Mouse (Mus musculus): ENCODE measurements around the gene Prpf4.

Gene Prpf4

DNA sequence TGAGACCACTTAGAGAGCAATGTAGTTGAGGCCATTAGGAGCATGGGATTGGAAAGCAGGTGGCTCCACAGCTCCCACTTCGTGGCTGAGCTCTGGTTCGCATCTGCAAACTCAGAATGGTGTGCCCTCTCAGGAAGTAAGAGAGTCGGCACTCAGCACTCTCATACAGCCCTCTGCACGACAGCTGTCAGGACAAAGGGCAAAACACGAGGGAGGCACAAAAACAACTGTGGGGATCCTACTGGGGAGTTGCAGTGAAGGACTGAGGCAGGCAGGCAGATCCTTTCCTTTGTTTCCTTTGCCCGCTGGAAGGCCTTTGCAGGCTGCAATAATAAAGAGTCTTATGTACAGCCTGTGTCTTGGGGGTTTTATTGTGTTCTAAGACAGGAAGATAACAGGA, 15.1 kb upstream of the Prpf4 start:
- H3K27me3 ChIP-seq (ENCODE audit: insufficient read depth, low read length) = no peaks in the 10 kb centered on the region
- H3K36me3 ChIP-seq (ENCODE audit: insufficient read depth, low read length) = peaks cover 89% of the 10 kb centered on the region
- TF ChIP-seq POU5F1 (IDR thresholded peaks at IDR 0.05; ENCODE audit: borderline replicate concordance, low read length) (no peak), NANOG (IDR thresholded peaks at IDR 0.05; ENCODE audit: borderline replicate concordance, low read length) (no peak), CTCF (conservative IDR thresholded peaks at IDR 0.05; ENCODE audit: low read length) (no peak)
- H3K4me3 ChIP-seq (replicated peaks; ENCODE audit: low read length) = no peak overlapping the region
- no peaks in the 10 kb centered on the region for H3K9me3 ChIP-seq (ENCODE audit: low read length)
- H3K4me1 ChIP-seq (replicated peaks; ENCODE audit: low read depth, low read length) = peaks cover 34% of the 10 kb centered on the region

- no peak for TF ChIP-seq CTCF (conservative IDR thresholded peaks at IDR 0.05; ENCODE audit: low read length)
- no peak for TF ChIP-seq POU5F1 (IDR thresholded peaks at IDR 0.05; ENCODE audit: borderline replicate concordance, low read length)
- no peak for TF ChIP-seq NANOG (IDR thresholded peaks at IDR 0.05; ENCODE audit: borderline replicate concordance, low read length)
- Histone ChIP-seq H3K27me3 (ENCODE audit: insufficient read depth, low read length) (no peaks in the 10 kb centered on the region), H3K36me3 (ENCODE audit: insufficient read depth, low read length) (peaks cover 88% of the 10 kb centered on the region), H3K4me1 (replicated peaks; ENCODE audit: low read depth, low read length) (peaks cover 56% of the 10 kb centered on the region), H3K4me3 (replicated peaks; ENCODE audit: low read length) (no peak overlapping the region), H3K9me3 (ENCODE audit: low read length) (no peaks in the 10 kb centered on the region)
These were observed 12.8 kb upstream of the Prpf4 start for GRCm38 (mm10) chr4:62395806-62396205.

DNA sequence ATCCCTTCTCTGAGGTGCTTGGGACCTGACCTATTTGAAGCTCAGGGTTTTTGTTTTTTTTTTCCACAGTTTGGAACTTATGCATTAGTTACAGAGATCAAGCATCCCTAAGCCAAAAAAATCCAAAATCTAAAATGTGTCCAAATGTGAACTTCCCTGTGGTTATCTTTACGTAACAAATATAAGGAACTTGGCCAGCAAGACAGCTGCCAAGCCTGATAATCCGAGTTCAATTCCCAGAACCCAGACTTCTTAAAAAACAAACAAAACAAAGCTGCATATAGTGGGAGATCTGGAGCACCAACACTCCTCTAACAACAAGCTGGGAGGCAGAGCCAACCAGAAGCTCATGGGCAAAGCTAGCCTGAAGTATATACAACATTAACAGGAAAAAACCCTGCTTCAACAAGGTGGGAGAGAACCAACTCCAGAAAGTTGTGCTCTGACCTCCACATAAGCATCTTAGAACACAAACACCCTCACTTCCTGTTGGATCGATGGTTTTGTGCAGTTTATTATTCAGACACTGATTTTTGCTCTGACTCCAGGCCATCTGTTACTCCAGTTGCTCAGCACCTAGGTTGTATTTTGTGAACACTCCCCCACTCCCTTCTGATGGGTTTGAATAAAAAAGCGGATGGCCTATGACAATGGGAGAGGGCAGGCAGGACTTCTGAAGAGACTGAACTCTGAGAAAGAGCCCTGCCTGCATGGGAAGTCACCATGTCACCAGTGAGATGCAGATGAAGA, 10.8 kb upstream of the Prpf4 start:
- TF ChIP-seq NANOG (IDR thresholded peaks at IDR 0.05; ENCODE audit: borderline replicate concordance, low read length) = no peak
- no peak for TF ChIP-seq POU5F1 (IDR thresholded peaks at IDR 0.05; ENCODE audit: borderline replicate concordance, low read length)
- TF ChIP-seq CTCF (conservative IDR thresholded peaks at IDR 0.05; ENCODE audit: low read length) = no peak
- H3K9me3 ChIP-seq (ENCODE audit: low read length) = no peaks in the 10 kb centered on the region
- H3K27me3 ChIP-seq (ENCODE audit: insufficient read depth, low read length) = no peaks in the 10 kb centered on the region
- no peak overlapping the region for H3K4me3 ChIP-seq (replicated peaks; ENCODE audit: low read length)
- H3K36me3 ChIP-seq (ENCODE audit: insufficient read depth, low read length) = peaks cover 89% of the 10 kb centered on the region
- H3K4me1 ChIP-seq (replicated peaks; ENCODE audit: low read depth, low read length) = peaks cover 50% of the 10 kb centered on the region

DNA sequence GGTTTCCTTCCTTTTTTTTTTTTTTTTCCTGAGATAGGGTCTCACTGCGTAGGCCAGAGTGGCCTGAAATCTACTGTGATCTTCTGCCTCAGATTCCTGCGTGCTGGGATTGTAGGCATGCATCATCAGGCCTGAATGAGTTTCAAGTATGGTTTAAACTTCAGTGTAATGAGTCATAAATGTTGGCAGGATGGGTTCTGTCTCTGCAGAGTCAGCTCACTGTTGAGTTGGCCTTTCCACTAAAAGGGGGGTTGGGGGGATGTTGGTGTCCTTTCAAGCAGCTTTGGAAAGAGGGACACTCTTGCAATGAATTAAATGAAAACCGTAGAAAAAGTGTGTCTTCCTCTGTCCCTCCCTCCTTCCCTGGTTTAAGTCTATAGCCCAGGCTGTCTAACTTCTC, 9.6 kb upstream of the Prpf4 start:
- no peak overlapping the region for H3K4me3 ChIP-seq (replicated peaks; ENCODE audit: low read length)
- peaks cover 93% of the 10 kb centered on the region for H3K36me3 ChIP-seq (ENCODE audit: insufficient read depth, low read length)
- H3K27me3 ChIP-seq (ENCODE audit: insufficient read depth, low read length) = no peaks in the 10 kb centered on the region
- H3K4me1 ChIP-seq (replicated peaks; ENCODE audit: low read depth, low read length) = peaks cover 52% of the 10 kb centered on the region
- no peaks in the 10 kb centered on the region for H3K9me3 ChIP-seq (ENCODE audit: low read length)
- TF ChIP-seq CTCF (conservative IDR thresholded peaks at IDR 0.05; ENCODE audit: low read length) = no peak
- no peak for TF ChIP-seq POU5F1 (IDR thresholded peaks at IDR 0.05; ENCODE audit: borderline replicate concordance, low read length)
- TF ChIP-seq NANOG (IDR thresholded peaks at IDR 0.05; ENCODE audit: borderline replicate concordance, low read length) = no peak

GRCm38 (mm10) chr4:62406133-62406532, 2.5 kb upstream of the Prpf4 start:
- TF ChIP-seq NANOG (IDR thresholded peaks at IDR 0.05; ENCODE audit: borderline replicate concordance, low read length) (no peak), CTCF (conservative IDR thresholded peaks at IDR 0.05; ENCODE audit: low read length) (no peak), POU5F1 (IDR thresholded peaks at IDR 0.05; ENCODE audit: borderline replicate concordance, low read length) (no peak)
- Histone ChIP-seq H3K36me3 (ENCODE audit: insufficient read depth, low read length) (peaks cover 59% of the 10 kb centered on the region), H3K4me3 (replicated peaks; ENCODE audit: low read length) (peak overlapping the region; percentile 41; the same call in 1 of the 2 replicates), H3K4me1 (replicated peaks; ENCODE audit: low read depth, low read length) (peaks cover 48% of the 10 kb centered on the region), H3K27me3 (ENCODE audit: insufficient read depth, low read length) (no peaks in the 10 kb centered on the region), H3K9me3 (ENCODE audit: low read length) (peaks cover 7% of the 10 kb centered on the region; the same call in 1 of the 2 replicates)

GRCm38 (mm10) chr4:62407730-62408582, 641 bp upstream of the Prpf4 start:
- Histone ChIP-seq H3K27me3 (ENCODE audit: insufficient read depth, low read length) (no peaks in the 10 kb centered on the region), H3K4me1 (replicated peaks; ENCODE audit: low read depth, low read length) (peaks cover 45% of the 10 kb centered on the region), H3K4me3 (replicated peaks; ENCODE audit: low read length) (peak overlapping the region; percentile 97), H3K36me3 (ENCODE audit: insufficient read depth, low read length) (peaks cover 59% of the 10 kb centered on the region), H3K9me3 (ENCODE audit: low read length) (peaks cover 16% of the 10 kb centered on the region)
- TF ChIP-seq NANOG (IDR thresholded peaks at IDR 0.05; ENCODE audit: borderline replicate concordance, low read length) (no peak), CTCF (conservative IDR thresholded peaks at IDR 0.05; ENCODE audit: low read length) (peak; percentile 15; the same call in 1 of the 2 replicates), POU5F1 (IDR thresholded peaks at IDR 0.05; ENCODE audit: borderline replicate concordance, low read length) (no peak)

- Histone ChIP-seq H3K4me3 (replicated peaks; ENCODE audit: low read length) (peak overlapping the region; percentile 97), H3K36me3 (ENCODE audit: insufficient read depth, low read length) (peaks cover 61% of the 10 kb centered on the region), H3K4me1 (replicated peaks; ENCODE audit: low read depth, low read length) (peaks cover 30% of the 10 kb centered on the region), H3K9me3 (ENCODE audit: low read length) (peaks cover 16% of the 10 kb centered on the region), H3K27me3 (ENCODE audit: insufficient read depth, low read length) (no peaks in the 10 kb centered on the region)
- no peak for TF ChIP-seq CTCF (conservative IDR thresholded peaks at IDR 0.05; ENCODE audit: low read length)
- no peak for TF ChIP-seq NANOG (IDR thresholded peaks at IDR 0.05; ENCODE audit: borderline replicate concordance, low read length)
- no peak for TF ChIP-seq POU5F1 (IDR thresholded peaks at IDR 0.05; ENCODE audit: borderline replicate concordance, low read length)
These were observed 1.0 kb downstream of the Prpf4 start for GRCm38 (mm10) chr4:62409615-62410014.

- no peaks in the 10 kb centered on the region for H3K27me3 ChIP-seq (ENCODE audit: insufficient read depth, low read length)
- H3K4me3 ChIP-seq (replicated peaks; ENCODE audit: low read length) = peak overlapping the region; percentile 97
These were observed 1.7 kb downstream of the Prpf4 start for GRCm38 (mm10) chr4:62410325-62410724.

More at GRCm38 (mm10) chr4:62410325-62410724, 1.7 kb downstream of the Prpf4 start:
- Histone ChIP-seq H3K9me3 (ENCODE audit: low read length) (peaks cover 16% of the 10 kb centered on the region), H3K4me1 (replicated peaks; ENCODE audit: low read depth, low read length) (peaks cover 23% of the 10 kb centered on the region), H3K36me3 (ENCODE audit: insufficient read depth, low read length) (peaks cover 62% of the 10 kb centered on the region)
- TF ChIP-seq NANOG (IDR thresholded peaks at IDR 0.05; ENCODE audit: borderline replicate concordance, low read length) (no peak), CTCF (conservative IDR thresholded peaks at IDR 0.05; ENCODE audit: low read length) (no peak), POU5F1 (IDR thresholded peaks at IDR 0.05; ENCODE audit: borderline replicate concordance, low read length) (no peak)
